Mouse (Mus musculus) monocyte, adult 59 days (primary cell): ENCODE results near the gene Rpgr. TPM values are rescaled to one million over a fixed set of nuclear protein-coding genes. Genes with fewer than 3 reads are reported as not detected.

Experiments used
- total RNA-seq, 2 experiments: library from RNA; stranded (reverse); gene quantifications; one replicate each; pipeline ENCODE4 v1.2.4; 2023

Gene Rpgr
- total RNA-seq = 1 to 10 TPM; 1.5 to 1.6 TPM

GRCm38 (mm10) chrX:10216410-10216949 lies at the start of gene Rpgr:
Gene Rpgr (minus strand): TSS chrX:10216920.

DNA sequence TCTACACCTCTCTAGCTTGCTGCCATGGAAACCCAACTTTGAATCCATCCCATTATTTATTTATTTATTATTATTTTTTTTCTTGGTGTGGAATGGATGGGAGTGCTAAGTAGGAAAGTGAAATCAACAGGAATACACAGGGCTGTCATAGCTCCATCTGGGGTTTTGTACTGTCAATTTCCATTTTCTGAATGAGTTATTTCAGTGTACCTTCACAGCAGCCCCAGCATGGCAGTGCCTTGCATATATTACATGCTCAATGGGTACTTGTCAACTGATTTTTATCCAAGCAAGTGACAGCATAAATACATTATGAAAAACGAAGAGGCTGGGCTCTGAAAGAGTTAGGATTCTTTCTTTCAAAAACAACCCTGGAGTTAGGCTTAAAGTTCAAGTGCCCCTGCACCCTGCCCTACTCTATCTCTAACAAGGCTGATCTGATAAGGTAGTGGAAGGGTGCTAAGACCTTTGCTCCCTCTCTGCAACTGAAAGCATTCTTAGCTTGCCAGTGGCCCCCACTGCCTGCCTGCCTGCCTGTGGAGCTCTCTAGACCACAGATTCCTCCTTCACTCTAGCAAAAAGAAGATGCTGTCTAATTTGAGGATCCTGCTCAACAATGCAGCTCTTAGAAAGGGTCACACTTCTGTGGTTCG lies 35.3 kb upstream of the Rpgr start, which contains the start of gene Otc:
TSS of gene Otc (plus strand) at position 454 of the 653 bp plus-strand sequence.

DNA sequence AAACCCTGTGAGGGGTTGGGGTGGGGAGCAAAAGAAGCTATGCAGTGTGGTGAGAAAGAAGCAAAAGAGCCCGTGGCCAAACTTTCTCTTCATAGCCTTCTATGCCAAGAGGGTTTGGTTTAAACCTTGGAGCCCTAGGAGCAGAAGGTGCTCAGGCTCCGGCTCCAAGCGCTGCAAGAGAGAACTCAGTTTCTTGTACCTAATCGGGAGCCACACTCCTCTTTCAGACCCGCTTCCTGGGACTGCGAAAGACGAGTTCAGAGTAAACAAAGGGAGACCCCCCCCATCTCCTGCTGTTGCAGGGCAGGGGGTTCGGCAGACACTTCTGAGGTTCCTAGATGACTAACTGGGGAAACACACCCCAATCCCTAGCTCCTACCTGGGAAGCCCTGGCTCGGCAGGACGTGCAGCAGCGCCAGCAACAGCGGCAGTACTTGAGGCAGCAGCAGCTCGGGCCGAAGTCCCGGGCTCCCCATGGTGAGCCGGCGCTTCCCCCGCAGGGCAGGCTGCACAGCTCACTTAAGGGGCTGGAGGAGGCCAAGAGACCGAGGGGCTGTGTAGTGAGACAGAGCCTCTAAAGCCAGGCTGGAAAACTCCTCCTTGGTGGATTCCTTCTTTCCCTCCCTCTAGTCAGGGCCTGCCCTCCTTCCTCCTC lies 99.5 kb downstream of the Rpgr start, which contains the start of gene Srpx:
TSS of gene Srpx (minus strand) at position 645 of the 655 bp plus-strand sequence.

Other genes with a start within 250 kb of the Rpgr start
- gene Srpx, start 99.2 kb downstream of the Rpgr start, total RNA-seq = not detected
- not detected for gene Otc, start 35.4 kb upstream of the Rpgr start, total RNA-seq